Mouse (Mus musculus) lung, postnatal 0 days (tissue): ENCODE measurements around the gene Parp9.

Source experiments
- CTCF ChIP-seq: IDR thresholded peaks from 2 replicates; pipeline ENCODE4 v1.5.1; 2016; ENCODE audit warnings: antibody characterized with exemption, mild to moderate bottlenecking
- EP300 ChIP-seq: IDR thresholded peaks from 2 replicates; pipeline ENCODE4 v1.6.1; 2016; ENCODE audit warnings: antibody characterized with exemption, mild to moderate bottlenecking, control low read depth

DNA sequence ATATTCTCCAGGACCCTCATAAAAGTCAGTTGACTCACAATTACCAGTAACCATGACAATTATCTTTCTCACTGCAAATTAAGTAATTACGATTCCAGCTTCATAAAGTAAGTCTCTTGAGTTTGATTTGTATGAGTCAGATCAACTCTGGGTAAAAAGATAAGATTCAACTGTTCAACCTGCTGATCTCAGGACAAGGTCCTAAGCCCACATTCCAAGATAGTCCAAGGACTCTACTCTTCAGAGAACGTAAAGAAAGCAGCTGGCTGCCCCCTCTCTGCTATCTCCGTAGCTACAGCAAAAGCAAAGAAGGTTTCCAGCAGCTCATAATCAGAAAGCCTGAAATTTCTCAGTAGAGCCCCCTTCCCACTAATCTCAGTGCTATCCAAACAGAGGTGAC lies 26.8 kb upstream of the Parp9 start:
- TF ChIP-seq CTCF (no peak), EP300 (no peak)
